In genomic region chr5:34547410-34547809, GRCm38 (mm10) we compare ENCODE assay signal across 9 mouse cellular contexts. TPM values are rescaled to one million over a fixed set of nuclear protein-coding genes. Genes with fewer than 3 reads are reported as not detected.
DNase-seq lines count a peak whose midpoint lies in the region; ATAC-seq lines count a peak whose summit lies in the region.
"Had no signal": no experiment of that assay in that cellular context is flagged by ENCODE, and none has a peak within 500 bp of the region (broad histone marks: within the 10 kb centered on the region; RNA-seq: fewer than 3 reads in every experiment).

No protein-coding gene starts in this region.

- H3K4me3 ChIP-seq in midbrain, embryonic 10.5 days = no peak overlapping the region
- H3K4me3 ChIP-seq in midbrain, embryonic 13.5 days (replicated peaks) = no peak overlapping the region
- H3K4me3 ChIP-seq: stomach, embryonic 15.5 days had no signal

- H3K4me1 ChIP-seq in midbrain, embryonic 10.5 days = peaks cover 25% of the 10 kb centered on the region
- peaks cover 24% of the 10 kb centered on the region for H3K4me1 ChIP-seq in midbrain, embryonic 13.5 days (replicated peaks)

- no peak overlapping the region for H3K9ac ChIP-seq in midbrain, embryonic 13.5 days (replicated peaks)
- H3K9ac ChIP-seq: stomach, embryonic 15.5 days had no signal

- peak; percentile 57 for DNase-seq in adrenal gland, postnatal 14 days
- no peak for DNase-seq in adrenal gland, adult 2 months
- peak; percentile 31 for DNase-seq in midbrain, embryonic 10.5 days (ENCODE audit: low spot score)
- DNase-seq in retina, embryonic 14.5 days (ENCODE audit: low spot score) = peak; percentile 64
- DNase-seq in layer of hippocampus, postnatal 36 days = no peak
- no peak for DNase-seq in heart, adult 9 months (ENCODE audit: low spot score in 2 of 2)

- no peaks in the 10 kb centered on the region for H3K9me3 ChIP-seq in midbrain, embryonic 10.5 days (replicated peaks)
- H3K9me3 ChIP-seq in midbrain, embryonic 13.5 days = no peaks in the 10 kb centered on the region
- H3K9me3 ChIP-seq: stomach, embryonic 15.5 days had no signal

- H3K27me3 ChIP-seq in midbrain, embryonic 10.5 days (ENCODE audit: low read depth, poor library complexity, severe bottlenecking) = peaks cover 9% of the 10 kb centered on the region
- H3K27me3 ChIP-seq in midbrain, embryonic 13.5 days = no peaks in the 10 kb centered on the region
- H3K27me3 ChIP-seq: stomach, embryonic 15.5 days had no signal

- no peak for ATAC-seq in midbrain, embryonic 13.5 days
- peak; percentile 65; the same call in 1 of the 2 replicates for ATAC-seq in erythroblast, adult 5-6 weeks (replicated peaks; ENCODE audit: low FRiP score, poor library complexity, severe bottlenecking)

- peaks cover 14% of the 10 kb centered on the region for H3K36me3 ChIP-seq in midbrain, embryonic 10.5 days
- H3K36me3 ChIP-seq in midbrain, embryonic 13.5 days = peaks cover 8% of the 10 kb centered on the region

- no peak overlapping the region for H3K27ac ChIP-seq in midbrain, embryonic 10.5 days (replicated peaks)
- H3K27ac ChIP-seq in midbrain, embryonic 13.5 days = no peak overlapping the region
- H3K27ac ChIP-seq: stomach, embryonic 15.5 days had no signal

- H3K4me2 ChIP-seq in midbrain, embryonic 13.5 days (replicated peaks) = no peak overlapping the region
- H3K4me2 ChIP-seq: stomach, embryonic 15.5 days had no signal

RNA-seq across cellular contexts. Expression of gene Sh3bp2, which starts 21.8 kb away (rescaled TPM):
- total RNA-seq in adrenal gland, postnatal 14 days (2021) = 6.5 and 11.8 TPM in 2 replicates
- total RNA-seq in adrenal gland, adult 2 months (2021) = 10 to 100 TPM; 15.5 to 31.7 TPM
- polyA plus RNA-seq in adrenal gland, adult 2 months (2012; rRNA removed) = 14.7 and 15.9 TPM in 2 replicates
- polyA plus RNA-seq in midbrain, embryonic 10.5 days (2016; fragmentation: Nextera tagmentation; extraction: Ambion mirVana) = 6.4 and 10.3 TPM in 2 replicates
- 18.3 and 30.8 TPM in 2 replicates for polyA plus RNA-seq in midbrain, embryonic 13.5 days (2015; fragmentation: Nextera tagmentation; extraction: Ambion mirVana)
- total RNA-seq in erythroblast, adult 5-6 weeks (2015; ENCODE audit: low replicate concordance) = 5.6 and 9.0 TPM in 2 replicates
- 4.7 and 5.4 TPM in 2 replicates for total RNA-seq in erythroblast, adult 5-6 weeks (2017; ENCODE audit: low replicate concordance)
- 1 to 10 TPM; 3.2 to 4.5 TPM for total RNA-seq in layer of hippocampus, postnatal 36 days (2021)

RNA-seq across cellular contexts. Expression of gene Add1, which starts 26.1 kb away (rescaled TPM):
- 149 and 175 TPM in 2 replicates for total RNA-seq in adrenal gland, postnatal 14 days (2021)
- 100 to 1,000 TPM; 160 to 168 TPM for total RNA-seq in adrenal gland, adult 2 months (2021)
- polyA plus RNA-seq in adrenal gland, adult 2 months (2012; rRNA removed) = 123 and 134 TPM in 2 replicates
- polyA plus RNA-seq in midbrain, embryonic 10.5 days (2016; fragmentation: Nextera tagmentation; extraction: Ambion mirVana) = 166 and 195 TPM in 2 replicates
- 204 and 205 TPM in 2 replicates for polyA plus RNA-seq in midbrain, embryonic 13.5 days (2015; fragmentation: Nextera tagmentation; extraction: Ambion mirVana)
- total RNA-seq in erythroblast, adult 5-6 weeks (2015; ENCODE audit: low replicate concordance) = 375 and 403 TPM in 2 replicates
- 937 and 1,092 TPM in 2 replicates for total RNA-seq in erythroblast, adult 5-6 weeks (2017; ENCODE audit: low replicate concordance)
- 100 to 1,000 TPM; 441 to 450 TPM for total RNA-seq in layer of hippocampus, postnatal 36 days (2021)

RNA-seq across cellular contexts. Expression of gene Tnip2, which starts 33.6 kb away (rescaled TPM):
- 12.1 and 14.8 TPM in 2 replicates for total RNA-seq in adrenal gland, postnatal 14 days (2021)
- total RNA-seq in adrenal gland, adult 2 months (2021) = 10 to 100 TPM; 12.8 to 14.8 TPM
- 55.1 and 55.3 TPM in 2 replicates for polyA plus RNA-seq in adrenal gland, adult 2 months (2012; rRNA removed)
- 5.3 and 8.0 TPM in 2 replicates for polyA plus RNA-seq in midbrain, embryonic 10.5 days (2016; fragmentation: Nextera tagmentation; extraction: Ambion mirVana)
- polyA plus RNA-seq in midbrain, embryonic 13.5 days (2015; fragmentation: Nextera tagmentation; extraction: Ambion mirVana) = 6.9 and 7.3 TPM in 2 replicates
- total RNA-seq in erythroblast, adult 5-6 weeks (2015; ENCODE audit: low replicate concordance) = 1.0 and 1.3 TPM in 2 replicates
- 3.4 and 3.9 TPM in 2 replicates for total RNA-seq in erythroblast, adult 5-6 weeks (2017; ENCODE audit: low replicate concordance)
- 10 to 100 TPM; 22.5 to 26.3 TPM for total RNA-seq in layer of hippocampus, postnatal 36 days (2021)

Comparison
In these comparisons a context has a peak if more than half of its experiments do, and no peak if none do; other contexts are left out.
1. DNase-seq: peak in adrenal gland, postnatal 14 days (single experiment), midbrain, embryonic 10.5 days (single experiment) and retina, embryonic 14.5 days (single experiment); none in adrenal gland, adult 2 months (single experiment), layer of hippocampus, postnatal 36 days (0 of 2) and heart, adult 9 months (0 of 2).